Mouse (Mus musculus) urinary bladder, postnatal 14 days (tissue): ENCODE data around the gene Sh2b1.
"Not testable (repeated sequence)": the region's sequence is repeated elsewhere in the genome, so short reads cannot be mapped to it uniquely, and the experiment has no call there.

Source experiments
- DNase-seq: peaks from one replicate; pipeline ENCODE4 v3.0.0; 2021; ENCODE audit warnings: low spot score

The Sh2b1 gene

DNA sequence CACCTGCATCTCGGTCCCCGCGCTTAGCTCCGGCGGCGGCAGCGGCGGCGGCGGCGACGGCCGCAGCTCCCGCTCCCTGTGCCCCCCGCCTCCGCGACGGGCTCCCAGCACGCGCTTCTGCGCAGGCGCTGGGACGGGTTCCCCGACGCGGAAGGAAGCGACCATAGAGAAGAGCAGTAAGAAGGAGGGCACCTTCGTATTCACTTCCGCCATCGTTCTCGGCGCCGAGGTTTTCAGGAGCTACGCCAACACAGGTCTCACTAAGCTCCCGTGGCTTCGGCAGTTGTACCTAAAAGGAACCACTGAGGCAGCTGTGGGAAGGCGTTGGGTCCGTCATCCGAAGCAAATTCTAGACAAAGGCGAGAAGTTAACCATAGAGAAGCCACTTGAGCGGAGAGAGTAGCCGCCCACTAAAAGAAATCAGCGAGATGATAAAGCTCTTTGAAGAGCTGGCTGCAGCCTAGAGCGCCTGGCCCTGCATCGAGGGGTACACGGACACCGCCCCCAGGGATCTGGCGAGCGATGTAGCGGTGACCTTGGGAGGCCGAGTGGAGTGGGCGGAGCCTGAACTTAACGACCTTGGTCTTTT lies at the start of gene Sh2b1:
Sh2b1 (minus strand) TSS at position 432 of the 589 bp plus-strand sequence.
- peak; percentile 88 for DNase-seq

- no peak for DNase-seq
Measured at GRCm38 (mm10) chr7:126523316-126523715, 48.1 kb upstream of the Sh2b1 start.

GRCm38 (mm10) chr7:126519513-126519912 lies 44.3 kb upstream of the Sh2b1 start:
- peak; percentile 25 for DNase-seq

GRCm38 (mm10) chr7:126518261-126518941 lies 43.2 kb upstream of the Sh2b1 start:
- no peak for DNase-seq

DNA sequence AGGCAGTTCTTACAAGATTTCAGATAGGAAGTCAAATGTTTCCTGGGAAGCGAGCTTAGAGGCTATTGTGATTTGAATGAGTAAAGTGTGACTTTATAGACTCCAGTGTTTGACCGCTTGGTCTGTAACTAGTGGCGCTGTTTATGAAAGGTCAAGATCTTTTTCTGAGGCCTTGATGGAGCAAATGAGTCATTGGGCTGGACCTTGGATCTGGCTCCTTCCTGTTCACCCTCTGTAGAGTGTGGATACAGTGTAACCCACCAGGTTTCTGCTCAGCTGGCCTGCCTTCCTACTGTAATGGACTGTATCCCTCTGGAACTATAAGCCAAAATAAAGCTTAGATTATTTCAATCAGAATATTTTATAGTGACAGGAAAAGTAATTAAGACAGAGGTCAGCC lies 36.1 kb upstream of the Sh2b1 start:
- DNase-seq, result no peak

DNA sequence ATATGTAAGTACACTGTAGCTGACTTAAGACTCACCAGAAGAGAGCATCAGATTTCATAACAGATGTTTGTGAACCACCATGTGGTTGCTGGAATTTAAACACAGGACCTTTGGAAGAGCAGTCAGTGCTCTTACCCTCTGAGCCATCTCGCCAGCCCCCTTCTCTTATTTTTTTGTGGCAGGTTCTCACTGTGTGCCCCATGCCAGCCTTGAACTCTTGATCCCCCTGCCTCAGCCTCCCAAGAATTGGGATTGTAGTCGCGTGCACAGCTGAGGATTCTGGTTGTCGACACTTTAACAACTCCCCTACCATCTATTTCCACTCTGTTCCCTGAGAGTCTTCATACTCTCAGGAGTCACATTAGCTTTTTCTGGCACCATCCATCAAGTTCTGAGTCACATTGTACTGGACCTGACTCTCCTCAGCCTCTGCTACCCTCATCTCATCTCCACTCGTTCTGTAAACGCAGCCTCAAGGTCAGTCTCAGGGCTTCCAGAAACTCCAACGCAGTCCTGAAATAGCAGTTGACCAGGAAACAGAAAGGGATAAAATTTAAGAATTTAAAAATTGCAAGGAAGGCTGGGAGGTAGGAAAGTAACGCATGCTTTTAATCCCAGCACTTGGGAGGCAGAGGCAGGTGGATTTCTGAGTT lies 32.0 kb upstream of the Sh2b1 start:
- DNase-seq, result no peak

DNA sequence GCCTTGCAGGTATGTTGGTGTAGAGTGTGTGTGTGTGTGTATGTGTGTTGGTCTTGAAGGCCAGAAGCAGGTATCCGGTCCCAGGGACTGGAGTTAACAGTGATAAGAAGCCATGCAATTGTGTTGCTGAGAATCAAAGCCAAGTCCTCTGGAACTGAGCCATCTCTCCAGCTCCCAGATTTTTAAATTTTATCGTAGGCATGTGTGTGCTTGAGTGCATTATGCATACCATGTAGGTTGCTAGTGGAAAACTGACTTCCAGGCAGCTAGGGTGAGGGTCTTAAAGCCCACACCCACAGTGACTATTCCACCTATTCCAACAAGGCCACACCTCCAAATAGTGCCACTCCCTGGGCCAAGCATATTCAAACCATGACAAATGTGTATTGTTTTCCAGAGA lies 29.7 kb upstream of the Sh2b1 start:
- no peak for DNase-seq

- peak; percentile 99 for DNase-seq
Measured at GRCm38 (mm10) chr7:126503273-126503878, 28.2 kb upstream of the Sh2b1 start, which contains the start of gene Atxn2l. Gene Atxn2l, minus strand, starts transcription at chr7:126503437.

- DNase-seq, result no peak
Measured at GRCm38 (mm10) chr7:126502751-126503150, 27.5 kb upstream of the Sh2b1 start.

DNA sequence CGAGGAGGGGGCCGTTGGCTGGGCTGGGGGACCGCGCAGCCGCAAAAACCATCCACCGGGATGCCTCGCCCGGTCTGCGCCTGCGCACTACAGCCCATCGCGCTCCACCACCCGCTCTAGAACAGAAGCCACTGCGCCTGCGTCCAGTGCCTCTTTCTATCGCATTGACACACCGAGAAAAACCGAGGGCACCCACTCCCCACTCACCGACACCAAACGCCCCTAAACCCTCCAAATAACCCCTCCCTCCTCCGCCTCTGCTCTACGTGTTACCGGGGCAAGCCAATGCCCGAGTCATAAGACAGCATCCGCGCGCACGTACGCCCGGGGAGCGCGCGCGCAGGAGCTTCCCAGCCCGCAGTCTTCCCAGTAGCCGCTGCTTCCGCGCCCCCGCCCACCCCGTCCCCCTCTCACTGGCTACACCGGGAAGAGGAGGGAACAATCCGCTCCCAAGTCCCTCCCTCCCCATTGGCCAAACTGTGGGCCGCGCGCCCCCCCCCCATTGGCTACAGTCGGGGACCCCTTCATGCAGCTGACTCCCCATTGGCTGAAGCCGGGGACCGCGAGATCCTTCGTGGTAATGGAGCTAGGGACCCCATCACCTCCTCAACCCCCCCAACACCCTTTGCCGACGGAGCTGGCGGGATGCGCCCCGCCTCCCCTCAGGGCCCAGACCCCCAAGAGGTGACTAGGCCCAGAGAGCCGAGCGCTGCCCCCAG lies 27.0 kb upstream of the Sh2b1 start:
- DNase-seq, result peak; percentile 91

- no peak for DNase-seq
Measured at GRCm38 (mm10) chr7:126501684-126502022, 26.4 kb upstream of the Sh2b1 start.

DNA sequence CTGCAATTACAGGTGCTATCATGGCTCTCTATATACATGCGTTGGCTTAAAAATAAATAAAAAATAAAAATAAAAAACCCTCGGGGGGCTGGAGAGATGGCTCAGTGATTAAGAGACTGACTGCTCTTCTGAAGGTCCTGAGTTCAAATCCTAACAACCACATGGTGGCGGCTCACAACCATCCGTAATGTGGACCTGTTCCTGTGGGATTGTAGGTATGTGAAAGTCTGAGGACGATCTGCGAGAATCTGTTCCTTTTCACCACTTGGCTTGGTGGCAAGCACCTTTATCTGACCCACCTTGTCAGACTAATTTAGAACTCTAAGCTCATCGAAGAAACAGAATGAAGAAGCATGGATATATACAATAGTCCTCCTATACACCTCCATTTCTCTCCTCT lies 24.2 kb upstream of the Sh2b1 start:
- no peak for DNase-seq

DNA sequence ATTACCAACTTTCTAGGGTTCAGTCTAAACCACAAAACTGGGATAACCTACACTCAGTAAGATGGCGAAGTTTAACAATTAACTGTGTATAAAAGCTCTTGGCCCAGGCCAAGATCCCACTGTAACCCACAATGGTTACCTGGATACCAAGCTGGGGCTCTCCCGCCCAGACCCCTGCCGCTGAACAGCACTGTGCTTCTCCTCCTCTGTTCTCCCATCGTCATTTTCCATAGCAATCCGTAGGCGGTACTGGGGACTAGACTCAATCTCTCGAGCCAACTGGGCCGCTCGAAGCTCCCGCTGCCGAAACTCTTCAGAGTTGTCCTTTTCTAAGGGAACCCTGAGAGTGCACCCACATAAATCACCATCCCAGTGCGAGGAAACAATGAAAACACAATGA lies 22.7 kb upstream of the Sh2b1 start:
- DNase-seq, result no peak

- no peak for DNase-seq
Measured at GRCm38 (mm10) chr7:126496475-126496874, 21.3 kb upstream of the Sh2b1 start.

- DNase-seq, result no peak
Measured at GRCm38 (mm10) chr7:126494120-126494519, 18.9 kb upstream of the Sh2b1 start.

GRCm38 (mm10) chr7:126491973-126492372 lies 16.7 kb upstream of the Sh2b1 start:
- no peak for DNase-seq

DNA sequence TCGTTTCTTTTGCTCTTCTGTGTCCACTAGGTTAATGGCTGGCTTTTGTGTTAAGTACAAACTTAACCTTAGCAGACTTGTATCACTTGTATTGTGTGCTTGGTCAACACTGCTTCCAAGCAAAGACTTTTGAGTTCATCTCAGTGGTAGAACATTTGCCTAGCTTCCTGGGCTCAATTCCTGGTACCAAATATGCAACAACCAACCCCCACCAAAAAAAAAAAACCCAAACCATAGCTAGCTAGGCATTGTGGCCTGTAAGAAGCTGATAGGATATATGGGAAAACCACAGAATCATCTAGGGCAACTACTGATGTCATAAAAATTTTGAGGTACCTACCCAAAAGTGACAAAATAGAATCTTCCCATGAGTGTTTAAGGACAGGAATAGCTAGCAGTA lies 15.8 kb upstream of the Sh2b1 start:
- DNase-seq, result no peak

DNA sequence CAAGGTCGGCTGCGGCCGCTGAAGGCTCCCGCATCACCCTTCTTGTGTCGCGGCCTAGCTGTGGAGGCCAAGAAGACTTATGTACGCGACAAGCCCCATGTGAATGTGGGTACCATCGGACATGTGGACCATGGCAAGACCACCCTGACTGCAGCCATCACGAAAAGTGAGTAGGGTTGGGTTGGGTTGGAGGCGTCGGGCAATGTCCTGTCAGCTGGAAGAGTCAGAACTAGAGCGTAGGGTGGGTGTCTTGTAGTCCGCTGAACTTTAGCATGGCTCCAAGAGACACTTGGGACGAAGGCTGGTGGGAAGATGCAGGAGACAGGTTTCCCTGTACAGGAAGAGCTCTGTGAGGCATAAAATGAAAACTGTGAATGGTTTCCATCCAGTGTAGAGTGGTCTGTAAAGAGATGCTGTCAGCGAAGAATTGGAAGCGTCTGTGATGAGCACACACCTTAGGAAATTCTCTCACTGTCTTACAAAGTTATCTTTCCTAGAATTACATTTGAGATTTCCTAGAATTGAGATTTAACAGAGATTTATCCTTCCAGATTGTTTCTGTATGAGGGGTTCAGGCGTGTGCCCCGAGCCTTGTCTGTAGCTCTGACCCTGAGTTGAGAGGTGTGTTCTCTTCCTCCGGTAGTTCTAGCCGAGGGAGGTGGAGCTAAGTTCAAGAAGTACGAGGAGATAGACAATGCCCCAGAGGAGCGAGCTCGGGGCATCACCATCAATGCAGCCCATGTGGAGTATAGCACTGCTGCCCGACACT lies 12.6 kb upstream of the Sh2b1 start:
- not testable (repeated sequence) for DNase-seq

- peak; percentile 95 for DNase-seq
Measured at GRCm38 (mm10) chr7:126487052-126487483, 11.8 kb upstream of the Sh2b1 start, which contains the start of gene Tufm. Gene Tufm, plus strand, starts transcription at chr7:126487361.

DNA sequence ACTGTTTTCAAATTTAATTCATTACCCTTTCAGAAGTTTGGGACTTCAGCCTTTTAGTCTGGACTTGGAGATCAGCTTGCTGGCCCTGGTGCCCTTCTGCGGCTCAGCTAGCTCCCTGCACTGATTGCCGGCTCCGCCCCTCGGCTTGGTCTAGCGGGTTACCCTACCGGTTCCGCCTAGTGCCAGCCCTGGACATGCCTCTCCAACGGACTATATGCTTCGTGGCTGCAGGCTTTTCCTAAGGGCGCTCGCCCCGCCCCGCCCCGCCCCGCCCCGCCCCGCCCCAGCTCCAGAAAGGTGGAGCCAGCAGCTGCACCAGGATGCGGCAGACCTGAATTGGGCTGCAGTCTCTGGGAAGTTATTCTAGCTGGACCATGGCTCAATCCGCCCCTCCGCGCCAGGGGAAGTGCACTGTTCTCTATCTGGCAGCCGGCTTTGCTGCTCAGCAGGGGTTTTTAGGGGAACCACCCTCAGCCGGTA lies 7.2 kb upstream of the Sh2b1 start:
- DNase-seq, result peak; percentile 93

GRCm38 (mm10) chr7:126481699-126482098 lies 6.5 kb upstream of the Sh2b1 start:
- no peak for DNase-seq
